Mouse (Mus musculus) MEL (cell line): ENCODE data around the gene Mettl7b. TPM values are rescaled to one million over a fixed set of nuclear protein-coding genes. Genes with fewer than 3 reads are reported as not detected.

ENCODE experiments used
- DNase-seq: peaks from one replicate; pipeline ENCODE4 v3.0.0; 2011; ENCODE audit warnings: low read depth, low spot score
- H3K27ac ChIP-seq: 2 replicates; pipeline ENCODE4 v1.5.1; 2012; ENCODE audit warnings: low read depth, mild to moderate bottlenecking, control low read depth, low read length, moderate library complexity; ENCODE audit not compliant: control insufficient read depth
- H3K27me3 ChIP-seq, 2 experiments: fragments of 150-350 bp in 1 of 2; sonication (generic) in 1 of 2; 2 replicates each; pipeline ENCODE4 v1.6.1; 2012; ENCODE audit warnings: low read length in 2 of 2, mild to moderate bottlenecking in 2 of 2, improper control_type of control experiment in 1 of 2, moderate library complexity in 1 of 2; ENCODE audit not compliant: insufficient read depth in 2 of 2, control insufficient read depth in 1 of 2
- H3K36me3 ChIP-seq, 2 experiments: 2 replicates each; pipeline ENCODE4 v1.6.1; 2012 to 2014; ENCODE audit warnings: low read length in 2 of 2, improper control_type of control experiment in 1 of 2, inconsistent platforms in 1 of 2, mild to moderate bottlenecking in 1 of 2; ENCODE audit not compliant: insufficient read depth in 2 of 2, control insufficient read depth in 1 of 2
- H3K4me1 ChIP-seq, 2 experiments: fragments of 150-350 bp in 1 of 2; sonication (generic) in 1 of 2; 2 replicates each; pipeline ENCODE4 v1.6.1; 2012; ENCODE audit warnings: low read length in 2 of 2, improper control_type of control experiment in 1 of 2, mild to moderate bottlenecking in 1 of 2; ENCODE audit not compliant: insufficient read depth in 2 of 2, control insufficient read depth in 1 of 2
- H3K4me3 ChIP-seq, 2 experiments: fragments of 150-350 bp in 1 of 2; sonication (generic) in 1 of 2; 2 replicates each; pipeline ENCODE4 v1.5.1; 2012; ENCODE audit warnings: low read depth in 2 of 2, low read length in 2 of 2, mild to moderate bottlenecking in 2 of 2, moderate library complexity in 2 of 2, control low read depth in 1 of 2, improper control_type of control experiment in 1 of 2; ENCODE audit not compliant: control insufficient read depth in 1 of 2, insufficient read depth in 1 of 2
- H3K79me2 ChIP-seq: 2 replicates; pipeline ENCODE4 v1.6.1; 2012; ENCODE audit warnings: mild to moderate bottlenecking, low read length, moderate library complexity; ENCODE audit not compliant: control insufficient read depth, poor library complexity, insufficient read depth
- H3K9ac ChIP-seq: 2 replicates; pipeline ENCODE4 v1.6.1; 2012; ENCODE audit warnings: low read depth, mild to moderate bottlenecking, control low read depth, low read length, moderate library complexity; ENCODE audit not compliant: control insufficient read depth, poor library complexity, severe bottlenecking
- H3K9me3 ChIP-seq: fragments of 150-350 bp; sonication (generic); replicated peaks from 2 replicates; pipeline ENCODE4 v1.6.1; 2012; ENCODE audit warnings: mild to moderate bottlenecking, low read length, improper control_type of control experiment, moderate library complexity; ENCODE audit not compliant: insufficient read depth
- CTCF ChIP-seq, 3 experiments: IDR thresholded peaks in 2 of 3; conservative IDR thresholded peaks in 1 of 3; 2 replicates each; pipeline ENCODE4 v1.5.1; 2011 to 2012; ENCODE audit warnings: low read length in 3 of 3, low read depth in 2 of 3, mild to moderate bottlenecking in 2 of 3, improper control_type of control experiment in 1 of 3, inconsistent platforms in 1 of 3, mixed read lengths in 1 of 3, moderate library complexity in 1 of 3; ENCODE audit not compliant: control insufficient read depth in 1 of 3, insufficient read depth in 1 of 3, poor library complexity in 1 of 3, severe bottlenecking in 1 of 3
- EP300 ChIP-seq, 2 experiments: IDR thresholded peaks; 2 replicates each; pipeline ENCODE4 v1.6.1; 2011; ENCODE audit warnings: improper control_type of control experiment in 2 of 2, low read length in 2 of 2, low read depth in 1 of 2, mild to moderate bottlenecking in 1 of 2
- HCFC1 ChIP-seq: IDR thresholded peaks from 2 replicates; pipeline ENCODE4 v1.6.1; 2012; ENCODE audit warnings: low read depth, mild to moderate bottlenecking, inconsistent platforms, low read length, improper control_type of control experiment, moderate library complexity
- JUND ChIP-seq: IDR thresholded peaks from 2 replicates; pipeline ENCODE4 v1.6.1; 2011; ENCODE audit warnings: low read depth, mild to moderate bottlenecking, improper control_type of control experiment, low read length
- MAX ChIP-seq: IDR thresholded peaks from 2 replicates; pipeline ENCODE4 v1.6.1; 2011; ENCODE audit warnings: low read length, improper control_type of control experiment
- MAZ ChIP-seq: IDR thresholded peaks from 2 replicates; pipeline ENCODE4 v1.6.1; 2012; ENCODE audit warnings: low read depth, mild to moderate bottlenecking, inconsistent platforms, low read length, improper control_type of control experiment
- MEF2A ChIP-seq: IDR thresholded peaks from 2 replicates; pipeline ENCODE4 v1.6.1; 2014; ENCODE audit warnings: low read depth, mild to moderate bottlenecking, inconsistent platforms, low read length, improper control_type of control experiment; ENCODE audit not compliant: poor library complexity, insufficient replicate concordance, severe bottlenecking; ENCODE audit errors: extremely low read depth
- MXI1 ChIP-seq: IDR thresholded peaks from 2 replicates; pipeline ENCODE4 v1.6.1; 2011; ENCODE audit warnings: mild to moderate bottlenecking, low read depth, low read length, improper control_type of control experiment
- MYB ChIP-seq: IDR thresholded peaks from 2 replicates; pipeline ENCODE4 v1.6.1; 2011; ENCODE audit warnings: mild to moderate bottlenecking, low read depth, low read length, improper control_type of control experiment
- NRF1 ChIP-seq: IDR thresholded peaks from 2 replicates; pipeline ENCODE4 v1.6.1; 2014; ENCODE audit warnings: low read depth, mild to moderate bottlenecking, inconsistent platforms, low read length, improper control_type of control experiment, moderate library complexity; ENCODE audit not compliant: poor library complexity, insufficient read depth, severe bottlenecking
- POLR2A ChIP-seq, 2 experiments: IDR thresholded peaks; 2 replicates each; pipeline ENCODE4 v1.6.1; 2011 to 2012; ENCODE audit warnings: low read length in 2 of 2, mild to moderate bottlenecking in 2 of 2, control low read depth in 1 of 2, improper control_type of control experiment in 1 of 2, low read depth in 1 of 2, moderate library complexity in 1 of 2; ENCODE audit not compliant: control insufficient read depth in 1 of 2, insufficient read depth in 1 of 2, poor library complexity in 1 of 2
- POLR2AphosphoS5 ChIP-seq: IDR thresholded peaks from 2 replicates; pipeline ENCODE4 v1.6.1; 2012; ENCODE audit warnings: low read depth, borderline replicate concordance, mild to moderate bottlenecking, inconsistent platforms, low read length, moderate library complexity, mixed read lengths
- RCOR1 ChIP-seq: IDR thresholded peaks from 2 replicates; pipeline ENCODE4 v1.6.1; 2012; ENCODE audit warnings: low read depth, mild to moderate bottlenecking, inconsistent platforms, low read length, improper control_type of control experiment
- SIN3A ChIP-seq: IDR thresholded peaks from 2 replicates; pipeline ENCODE4 v1.6.1; 2012; ENCODE audit warnings: low read length, improper control_type of control experiment, inconsistent platforms
- TAL1 ChIP-seq: IDR thresholded peaks from 2 replicates; pipeline ENCODE4 v1.6.1; 2012; ENCODE audit warnings: mild to moderate bottlenecking, inconsistent platforms, low read length, moderate library complexity, mixed read lengths
- TCF12 ChIP-seq: IDR thresholded peaks from 2 replicates; pipeline ENCODE4 v1.6.1; 2014; ENCODE audit warnings: low read depth, mild to moderate bottlenecking, inconsistent platforms, low read length, improper control_type of control experiment, moderate library complexity
- UBTF ChIP-seq: IDR thresholded peaks from 2 replicates; pipeline ENCODE4 v1.6.1; 2012; ENCODE audit warnings: low read depth, mild to moderate bottlenecking, inconsistent platforms, low read length, improper control_type of control experiment, moderate library complexity, borderline replicate concordance; ENCODE audit not compliant: insufficient read depth
- ZKSCAN1 ChIP-seq: IDR thresholded peaks from 2 replicates; pipeline ENCODE4 v1.6.1; 2012; ENCODE audit warnings: low read depth, mild to moderate bottlenecking, inconsistent platforms, low read length, improper control_type of control experiment, moderate library complexity
- ZNF384 ChIP-seq: IDR thresholded peaks from 2 replicates; pipeline ENCODE4 v1.6.1; 2012; ENCODE audit warnings: low read depth, mild to moderate bottlenecking, inconsistent platforms, low read length, improper control_type of control experiment
- polyA plus RNA-seq, 2 experiments: library from polyadenylated mRNA; stranded (reverse) in 1 of 2; unstranded in 1 of 2; fragments of >175 nt in 1 of 2; fragments of >200 nt in 1 of 2; gene quantifications; 2 replicates each; pipeline versions ENCODE4 v1.2.1 to v1.2.4; 2012; ENCODE audit warnings: low replicate concordance in 2 of 2, low read depth in 1 of 2; ENCODE audit not compliant: insufficient read length in 2 of 2, insufficient read depth in 1 of 2, missing spikeins in 1 of 2
- total RNA-seq: library from RNA; depleted of rRNA; stranded (reverse); fragments of 300-350 nt; gene quantifications from 2 replicates; pipeline ENCODE4 v1.2.3, GENCODE M21; 2012

Mettl7b gene
- total and polyA plus RNA-seq, 3 experiments: not detected

DNA sequence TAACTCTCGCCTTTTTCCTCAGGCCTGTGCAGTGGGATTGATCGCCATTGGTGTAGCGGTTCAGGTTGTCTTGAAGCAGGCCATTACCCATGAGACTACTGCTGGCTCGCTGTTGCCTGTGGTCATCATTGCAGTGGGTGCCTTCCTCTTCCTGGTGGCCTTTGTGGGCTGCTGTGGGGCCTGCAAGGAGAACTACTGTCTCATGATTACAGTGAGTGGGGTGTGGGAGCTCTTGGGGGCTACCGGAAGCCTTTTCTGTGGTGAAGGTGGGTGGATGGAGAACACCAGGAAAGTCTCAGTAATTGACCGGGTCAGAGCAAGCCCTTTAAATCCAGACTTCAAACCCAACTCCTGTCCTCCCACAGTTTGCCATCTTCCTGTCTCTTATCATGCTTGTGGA is 49.4 kb downstream of the Mettl7b start (continued):
- TF ChIP-seq JUND (no peak), HCFC1 (no peak), MYB (no peak), MXI1 (no peak), MAZ (no peak)

DNA sequence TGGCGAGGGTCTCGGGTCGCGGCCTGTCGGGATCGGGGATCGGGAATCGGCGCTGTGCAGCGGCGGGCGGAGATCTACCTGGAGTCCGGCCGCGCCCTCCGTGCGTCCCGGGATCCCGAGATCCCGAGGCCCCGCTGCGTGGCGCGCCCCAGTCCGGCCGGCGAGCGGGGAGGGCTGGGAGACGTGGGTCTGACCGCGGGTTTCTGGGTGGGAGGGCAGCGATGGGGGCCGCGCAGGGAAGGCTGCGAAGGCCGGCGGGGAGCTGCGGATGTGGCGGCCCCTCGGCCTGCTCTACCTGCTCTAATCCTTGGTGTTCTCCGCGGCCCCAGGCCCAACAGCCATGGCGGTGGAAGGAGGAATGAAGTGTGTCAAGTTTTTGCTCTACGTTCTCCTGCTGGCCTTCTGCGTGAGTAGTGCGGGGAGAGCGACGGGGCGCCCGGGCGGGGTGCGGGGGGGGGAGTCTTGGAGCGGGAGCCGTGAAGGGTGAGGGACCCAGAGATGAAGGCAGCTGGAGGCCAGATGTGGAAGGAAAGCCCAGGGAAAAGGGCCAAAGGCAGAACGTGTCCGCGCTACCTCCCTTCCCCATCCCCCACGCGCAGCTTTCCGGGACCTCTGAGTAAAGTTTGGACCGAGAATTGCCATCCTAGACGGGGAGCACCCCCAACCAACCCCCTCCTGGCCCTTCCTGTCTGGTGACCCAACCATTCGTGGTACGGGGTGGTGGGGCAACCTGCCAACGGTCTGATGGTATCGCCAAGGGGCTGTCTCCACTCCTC is 50.5 kb downstream of the Mettl7b start:
- H3K79me2 ChIP-seq: no peaks in the 10 kb centered on the region
- H3K27ac ChIP-seq: no peak overlapping the region
- TF ChIP-seq HCFC1 (no peak), MEF2A (no peak), POLR2AphosphoS5 (no peak), MYB (no peak), NRF1 (no peak), JUND (no peak), POLR2A (IDR thresholded peaks at IDR 0.05; ENCODE audit: control insufficient read depth in 1 of 2, insufficient read depth in 1 of 2, low read depth in 1 of 2, low read length in 2 of 2, poor library complexity in 1 of 2) (no peak), UBTF (no peak)
- TF ChIP-seq, all 39 proteins: peak for 0
- Histone ChIP-seq H3K4me3 (no peak overlapping the region), H3K9ac (no peak overlapping the region), H3K27me3 (peaks cover 0 to 1% of the 10 kb centered on the region in 2 experiments; a peak in 2 of 4 replicates), H3K36me3 (no peaks in the 10 kb centered on the region), H3K9me3 (no peaks in the 10 kb centered on the region), H3K4me1 (no peaks in the 10 kb centered on the region)
- DNase-seq: no peak

DNA sequence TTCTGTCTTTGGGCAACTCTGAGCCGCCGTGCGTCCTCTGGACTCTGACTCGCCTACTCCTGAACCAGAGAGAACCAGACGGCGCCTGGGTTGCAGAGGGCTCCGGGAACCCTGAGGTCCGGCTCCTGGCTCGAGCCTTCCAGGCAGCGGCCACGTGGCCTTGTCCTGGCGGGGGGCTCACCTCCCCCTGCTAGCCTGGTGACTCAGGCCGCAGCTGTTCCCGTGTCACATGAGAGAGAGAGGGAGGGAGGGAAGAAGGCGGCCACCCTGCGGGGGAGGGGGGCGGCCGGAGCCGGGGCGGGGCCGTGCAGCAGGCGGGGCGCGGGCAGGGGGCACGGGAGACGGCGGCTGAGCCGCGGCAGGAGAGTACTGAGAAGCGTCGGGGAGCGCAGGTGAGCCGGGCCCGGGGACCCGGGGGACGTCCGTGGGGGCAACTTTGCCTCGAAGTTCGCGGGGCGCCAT is 51.2 kb downstream of the Mettl7b start:
- Histone ChIP-seq H3K27ac (no peak overlapping the region), H3K79me2 (no peaks in the 10 kb centered on the region), H3K4me3 (no peak overlapping the region), H3K36me3 (no peaks in the 10 kb centered on the region), H3K9ac (no peak overlapping the region), H3K4me1 (no peaks in the 10 kb centered on the region), H3K9me3 (no peaks in the 10 kb centered on the region), H3K27me3 (peaks cover 0 to 1% of the 10 kb centered on the region in 2 experiments; a peak in 2 of 4 replicates)
- DNase-seq: no peak
- TF ChIP-seq EP300 (IDR thresholded peaks at IDR 0.05; ENCODE audit: low read depth in 1 of 2, low read length in 2 of 2): no peak
- no peak for TF ChIP-seq CTCF (IDR thresholded peaks at IDR 0.05 in 2 of 3, conservative IDR thresholded peaks at IDR 0.05 in 1 of 3; ENCODE audit: control insufficient read depth in 1 of 3, insufficient read depth in 1 of 3, low read depth in 2 of 3, low read length in 3 of 3, poor library complexity in 1 of 3, severe bottlenecking in 1 of 3)
- TF ChIP-seq TCF12: no peak
- TF ChIP-seq MAX: no peak
- no peak for TF ChIP-seq ZKSCAN1
- no peak for TF ChIP-seq RCOR1
- TF ChIP-seq ZNF384: no peak
- no peak for TF ChIP-seq SIN3A
- TF ChIP-seq TAL1: no peak
